Mouse (Mus musculus): ENCODE results near the gene Chrdl2. TPM values are rescaled to one million over a fixed set of nuclear protein-coding genes. Genes with fewer than 3 reads are reported as not detected.
A peak's percentile ranks its signal among the peaks of the same experiment; 100 is the strongest.
"Not testable (repeated sequence)": the region's sequence is repeated elsewhere in the genome, so short reads cannot be mapped to it uniquely, and the experiment has no call there.

The Chrdl2 gene
- polyA plus RNA-seq, 1 experiment = 0.34 TPM

GRCm38 (mm10) chr7:100051904-100052303 is 45.9 kb downstream of the Chrdl2 start:
- 53% methylated on average over 4 of the region's 4 CpGs for WGBS
- Histone ChIP-seq H3K36me3 (ENCODE audit: control insufficient read depth, insufficient read depth, low read length) (no peaks in the 10 kb centered on the region), H3K27me3 (ENCODE audit: control insufficient read depth, insufficient read depth, low read length) (no peaks in the 10 kb centered on the region), H3K4me3 (ENCODE audit: low read depth, low read length) (no peak overlapping the region), H3K27ac (ENCODE audit: insufficient read depth, low read depth, low read length) (no peak overlapping the region), H3K4me1 (ENCODE audit: control insufficient read depth, insufficient read depth, insufficient read length, low read length) (no peaks in the 10 kb centered on the region)
- TF ChIP-seq CTCF (IDR thresholded peaks at IDR 0.05; ENCODE audit: extremely low read depth, insufficient read length, insufficient replicate concordance, low read depth, low read length) = no peak

GRCm38 (mm10) chr7:100052991-100053390 is 47.0 kb downstream of the Chrdl2 start:
- 83% methylated on average over 2 of the region's 2 CpGs for WGBS
- not testable (repeated sequence) for H3K27ac ChIP-seq (ENCODE audit: insufficient read depth, low read depth, low read length); H3K27me3 ChIP-seq (ENCODE audit: control insufficient read depth, insufficient read depth, low read length); H3K36me3 ChIP-seq (ENCODE audit: control insufficient read depth, insufficient read depth, low read length); H3K4me1 ChIP-seq (ENCODE audit: control insufficient read depth, insufficient read depth, insufficient read length, low read length); H3K4me3 ChIP-seq (ENCODE audit: low read depth, low read length)

GRCm38 (mm10) chr7:100073959-100074358 is 68.0 kb downstream of the Chrdl2 start:
- Histone ChIP-seq H3K36me3 (ENCODE audit: control insufficient read depth, insufficient read depth, low read length) (no peaks in the 10 kb centered on the region), H3K4me1 (ENCODE audit: control insufficient read depth, insufficient read depth, insufficient read length, low read length) (no peaks in the 10 kb centered on the region), H3K27me3 (ENCODE audit: control insufficient read depth, insufficient read depth, low read length) (no peaks in the 10 kb centered on the region), H3K27ac (ENCODE audit: insufficient read depth, low read depth, low read length) (no peak overlapping the region), H3K4me3 (ENCODE audit: low read depth, low read length) (no peak overlapping the region)
- 54% methylated on average over 2 of the region's 2 CpGs for WGBS
- TF ChIP-seq CTCF (IDR thresholded peaks at IDR 0.05; ENCODE audit: extremely low read depth, insufficient read length, insufficient replicate concordance, low read depth, low read length) (no peak), POLR2A (IDR thresholded peaks at IDR 0.05; ENCODE audit: low read depth, low read length) (no peak)

DNA sequence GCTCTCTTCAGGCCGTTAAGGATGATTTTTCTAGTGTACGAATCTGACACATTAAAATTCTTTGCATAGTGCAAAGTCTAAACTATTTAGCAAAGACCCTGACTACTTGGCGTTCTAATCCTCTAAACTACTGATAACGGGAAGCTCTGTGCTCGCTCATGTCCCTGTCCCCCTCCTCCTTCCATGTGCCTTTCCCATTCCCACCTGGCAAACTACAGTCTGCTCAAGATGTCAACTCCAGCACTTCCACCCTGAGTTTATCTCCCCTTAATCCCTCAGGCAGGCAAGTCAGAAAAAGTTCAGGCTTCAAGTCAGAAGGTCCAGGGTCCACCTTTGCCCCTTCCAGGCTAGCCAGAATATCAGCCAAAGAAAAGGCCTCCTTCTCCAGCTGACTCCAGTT is 70.3 kb downstream of the Chrdl2 start:
- no peak overlapping the region for H3K27ac ChIP-seq (ENCODE audit: insufficient read depth, low read depth, low read length)
- 46% methylated on average over 5 of the region's 5 CpGs for WGBS
- H3K27me3 ChIP-seq (ENCODE audit: control insufficient read depth, insufficient read depth, low read length) = no peaks in the 10 kb centered on the region
- H3K4me3 ChIP-seq (ENCODE audit: low read depth, low read length) = no peak overlapping the region
- TF ChIP-seq CTCF (IDR thresholded peaks at IDR 0.05; ENCODE audit: extremely low read depth, insufficient read length, insufficient replicate concordance, low read depth, low read length) (no peak), POLR2A (IDR thresholded peaks at IDR 0.05; ENCODE audit: low read depth, low read length) (no peak)
- H3K4me1 ChIP-seq (ENCODE audit: control insufficient read depth, insufficient read depth, insufficient read length, low read length) = no peaks in the 10 kb centered on the region
- peaks cover under 1% of the 10 kb centered on the region; the same call in 1 of the 2 replicates for H3K36me3 ChIP-seq (ENCODE audit: control insufficient read depth, insufficient read depth, low read length)

- TF ChIP-seq CTCF (IDR thresholded peaks at IDR 0.05; ENCODE audit: extremely low read depth, insufficient read length, insufficient replicate concordance, low read depth, low read length) (no peak), POLR2A (IDR thresholded peaks at IDR 0.05; ENCODE audit: low read depth, low read length) (no peak)
- Histone ChIP-seq H3K36me3 (ENCODE audit: control insufficient read depth, insufficient read depth, low read length) (peaks cover 2% of the 10 kb centered on the region; the same call in 1 of the 2 replicates), H3K4me3 (ENCODE audit: low read depth, low read length) (no peak overlapping the region), H3K27ac (ENCODE audit: insufficient read depth, low read depth, low read length) (no peak overlapping the region), H3K4me1 (ENCODE audit: control insufficient read depth, insufficient read depth, insufficient read length, low read length) (no peaks in the 10 kb centered on the region), H3K27me3 (ENCODE audit: control insufficient read depth, insufficient read depth, low read length) (no peaks in the 10 kb centered on the region)
- WGBS = 87% methylated on average over 4 of the region's 4 CpGs
These were observed 71.1 kb downstream of the Chrdl2 start for GRCm38 (mm10) chr7:100077071-100077470.

- Histone ChIP-seq H3K4me3 (ENCODE audit: low read depth, low read length) (no peak overlapping the region), H3K4me1 (ENCODE audit: control insufficient read depth, insufficient read depth, insufficient read length, low read length) (no peaks in the 10 kb centered on the region), H3K36me3 (ENCODE audit: control insufficient read depth, insufficient read depth, low read length) (peaks cover 24% of the 10 kb centered on the region), H3K27me3 (ENCODE audit: control insufficient read depth, insufficient read depth, low read length) (no peaks in the 10 kb centered on the region), H3K27ac (ENCODE audit: insufficient read depth, low read depth, low read length) (peak overlapping the region; percentile 1; the same call in 1 of the 2 replicates)
- TF ChIP-seq POLR2A (IDR thresholded peaks at IDR 0.05; ENCODE audit: low read depth, low read length) = no peak
- TF ChIP-seq CTCF (IDR thresholded peaks at IDR 0.05; ENCODE audit: extremely low read depth, insufficient read length, insufficient replicate concordance, low read depth, low read length) = no peak
- WGBS = 71% methylated on average over 12 of the region's 12 CpGs
These were observed 74.3 kb downstream of the Chrdl2 start for GRCm38 (mm10) chr7:100080087-100080781.

DNA sequence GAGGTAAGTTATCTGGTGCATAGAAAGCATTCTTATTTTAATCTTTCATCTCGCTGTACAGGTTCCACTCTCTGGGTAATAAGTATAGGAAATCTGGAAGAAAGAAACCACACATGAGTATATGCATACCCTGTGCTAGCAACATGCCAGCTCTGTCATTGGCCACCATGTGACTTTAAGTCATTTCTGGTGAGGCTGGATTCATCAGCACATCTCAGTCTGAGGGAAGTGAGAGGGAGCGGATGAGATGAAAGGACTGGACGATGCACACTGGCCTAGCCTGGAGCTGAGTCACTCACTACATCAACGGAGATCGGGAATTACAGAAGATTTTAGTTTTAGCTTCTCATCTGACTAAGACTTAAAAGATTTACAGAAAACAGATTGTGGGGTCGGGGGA is 76.9 kb downstream of the Chrdl2 start:
- H3K36me3 ChIP-seq (ENCODE audit: control insufficient read depth, insufficient read depth, low read length) = peaks cover 42% of the 10 kb centered on the region

More for the DNA sequence above, 76.9 kb downstream of the Chrdl2 start:
- TF ChIP-seq POLR2A (IDR thresholded peaks at IDR 0.05; ENCODE audit: low read depth, low read length) = no peak
- no peak for TF ChIP-seq CTCF (IDR thresholded peaks at IDR 0.05; ENCODE audit: extremely low read depth, insufficient read length, insufficient replicate concordance, low read depth, low read length)
- no peaks in the 10 kb centered on the region for H3K27me3 ChIP-seq (ENCODE audit: control insufficient read depth, insufficient read depth, low read length)
- H3K4me3 ChIP-seq (ENCODE audit: low read depth, low read length) = no peak overlapping the region
- H3K27ac ChIP-seq (ENCODE audit: insufficient read depth, low read depth, low read length) = no peak overlapping the region
- no peaks in the 10 kb centered on the region for H3K4me1 ChIP-seq (ENCODE audit: control insufficient read depth, insufficient read depth, insufficient read length, low read length)
- 96% methylated on average over 6 of the region's 6 CpGs for WGBS

Data from small intestine, adult 2 months (tissue).